Mouse (Mus musculus): ENCODE measurements around the gene Bcan.

Gene Bcan

DNA sequence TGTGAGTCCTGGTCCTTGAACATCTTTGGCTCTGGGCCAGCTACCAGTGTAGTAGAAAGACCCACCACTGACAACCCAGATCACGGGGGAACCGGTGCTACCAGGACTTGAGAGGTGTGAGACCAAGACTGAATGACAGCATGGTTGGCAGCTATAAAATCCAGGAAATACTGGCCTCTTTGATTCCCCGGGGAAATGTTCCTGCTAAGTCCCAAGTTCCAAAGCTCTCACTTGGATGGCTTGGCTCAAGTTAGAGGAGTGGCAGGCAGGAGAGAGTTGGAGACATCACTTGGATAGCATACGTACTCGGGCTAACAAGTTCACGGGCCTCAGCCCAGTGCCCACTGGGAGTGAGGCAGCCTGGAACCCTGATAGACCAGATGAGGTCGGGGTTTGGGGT is 56.4 kb downstream of the Bcan start:
- DNase-seq, result no peak

DNA sequence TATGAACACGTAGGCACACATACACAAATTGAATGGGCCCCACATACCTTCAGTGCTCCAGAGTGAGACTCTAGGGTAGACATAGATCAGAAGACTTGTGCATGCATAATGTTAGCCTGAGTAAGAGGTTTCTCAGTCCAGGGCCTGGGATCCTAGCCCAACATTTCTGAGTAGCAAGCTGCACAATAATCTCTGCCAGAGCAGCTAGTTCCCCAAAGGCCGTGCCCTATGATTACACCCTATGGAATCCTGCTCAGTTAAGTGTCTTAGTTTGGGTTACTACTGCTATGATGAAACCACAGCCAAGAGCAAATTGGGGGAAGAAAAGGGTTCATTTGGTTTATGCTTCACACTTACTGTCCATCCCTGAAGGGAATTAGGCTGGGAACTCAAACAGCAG is 57.6 kb downstream of the Bcan start:
- no peak for DNase-seq

DNA sequence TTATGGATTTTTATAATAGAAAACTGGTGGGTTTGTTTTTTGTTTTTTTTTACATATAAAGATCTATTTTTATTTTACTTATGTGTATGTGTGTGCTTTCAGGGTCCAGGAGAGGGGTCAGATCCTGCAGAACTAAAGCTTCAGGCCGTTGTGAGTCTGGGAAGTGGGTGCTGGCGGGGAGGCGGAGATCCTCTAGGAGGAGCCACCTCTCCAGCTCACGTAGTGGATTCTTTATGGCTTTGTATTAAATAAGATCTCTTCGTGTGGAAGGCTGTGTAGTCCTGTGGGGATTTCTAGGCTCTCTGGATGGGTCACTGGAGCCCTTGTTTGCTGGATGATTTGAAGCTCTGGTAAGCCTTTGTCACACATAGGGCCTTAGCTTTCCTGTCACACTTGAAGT is 59.4 kb downstream of the Bcan start:
- DNase-seq, result no peak

Data from thymus, postnatal 36 days (tissue).